Mouse (Mus musculus) heart, postnatal 10 days (tissue): ENCODE results near the gene Rassf4. TPM values are rescaled to one million over a fixed set of nuclear protein-coding genes. Genes with fewer than 3 reads are reported as not detected.

Source experiments
- microRNA-seq, 2 experiments: library from miRNA; unstranded; fragments of <30 nt; microRNA quantifications; one replicate each; pipeline ENCODE4 v1.2.0; 2022
- total RNA-seq, 2 experiments: library from RNA; stranded (reverse); gene quantifications; 2 replicates each; pipeline ENCODE4 v1.2.3; 2021

Rassf4 gene
- total RNA-seq, 2 experiments from 2014 or later = 5.0 to 6.5 TPM

Small RNAs within 50 kb of the gene (microRNA-seq; reads per million reads assigned to microRNA genes)
- 0 to 0.35 reads per million in 2 experiments for gene Mir7043

Other genes starting within 250 kb of the Rassf4 start
- 1 to 10 TPM; 4.3 to 4.6 TPM for gene Alox5, start 212.8 kb downstream of the Rassf4 start, total RNA-seq
- gene Olfr211, start 184.9 kb downstream of the Rassf4 start, total RNA-seq = not detected
- gene Olfr212, start 167.4 kb downstream of the Rassf4 start, total RNA-seq = not detected
- not detected for gene Olfr213, start 135.5 kb downstream of the Rassf4 start, total RNA-seq
- 1 to 10 TPM; 3.1 to 3.2 TPM for gene Gm5580, start 122.8 kb downstream of the Rassf4 start, total RNA-seq
- gene Olfr214, start 119.7 kb downstream of the Rassf4 start, total RNA-seq = not detected
- gene Olfr215, start 89.8 kb downstream of the Rassf4 start, total RNA-seq = not detected
- 10 to 100 TPM; 33.9 to 38.5 TPM for gene Zfp422, start 45.0 kb downstream of the Rassf4 start, total RNA-seq
- 10 to 100 TPM; 41.6 to 75.0 TPM for gene Depp1, start 23.3 kb downstream of the Rassf4 start, total RNA-seq
- gene Tmem72, start 43.0 kb upstream of the Rassf4 start, total RNA-seq = under 1 TPM; 0.02 TPM